Mouse (Mus musculus) midbrain, embryonic 11.5 days (tissue): ENCODE results near the gene Armc3. TPM values are rescaled to one million over a fixed set of nuclear protein-coding genes. Genes with fewer than 3 reads are reported as not detected.

Experiments used
- ATAC-seq: fragments of 200-750 bp; cut with Nextera tagmentation; 2 replicates; pipeline ENCODE4 v1.8.0; 2017; ENCODE audit warnings: moderate TSS enrichment, moderate library complexity; ENCODE audit not compliant: low FRiP score
- DNase-seq: peaks from one replicate; pipeline ENCODE4 v3.0.0; 2015; ENCODE audit warnings: low spot score; ENCODE audit errors: missing footprints
- H3K27ac ChIP-seq: fragments of 300-500 bp; sonication (generic); 2 replicates; pipeline ENCODE4 v1.5.1; 2014; ENCODE audit warnings: low read depth, low read length
- H3K27me3 ChIP-seq: fragments of 300-500 bp; sonication (generic); 2 replicates; pipeline ENCODE4 v1.6.1; 2014; ENCODE audit warnings: mild to moderate bottlenecking, low read length, moderate library complexity, mixed read lengths; ENCODE audit not compliant: control insufficient read depth, insufficient read depth
- H3K36me3 ChIP-seq: fragments of 300-500 bp; sonication (generic); 2 replicates; pipeline ENCODE4 v1.6.1; 2014; ENCODE audit warnings: mild to moderate bottlenecking, low read length, moderate library complexity, mixed read lengths; ENCODE audit not compliant: control insufficient read depth, insufficient read depth
- H3K4me1 ChIP-seq: fragments of 300-500 bp; sonication (generic); 2 replicates; pipeline ENCODE4 v1.6.1; 2014; ENCODE audit warnings: low read length; ENCODE audit not compliant: control insufficient read depth, insufficient read depth
- H3K4me2 ChIP-seq: fragments of 300-500 bp; sonication (generic); 2 replicates; pipeline ENCODE4 v1.6.1; 2014; ENCODE audit warnings: mild to moderate bottlenecking, moderate library complexity
- H3K4me3 ChIP-seq: fragments of 300-500 bp; sonication (generic); 2 replicates; pipeline ENCODE4 v1.5.1; 2014; ENCODE audit warnings: low read depth, low read length
- H3K9ac ChIP-seq: fragments of 300-500 bp; sonication (generic); 2 replicates; pipeline ENCODE4 v1.6.1; 2014; ENCODE audit warnings: low read length
- H3K9me3 ChIP-seq: fragments of 300-500 bp; sonication (generic); 2 replicates; pipeline ENCODE4 v1.6.1; 2016; ENCODE audit warnings: low read length; ENCODE audit not compliant: control insufficient read depth
- WGBS: fragments of 180-500 bp; shearing (Covaris S2); extraction: QIAGEN DNeasy Blood & Tissue Kit; methylation state at CpG from one replicate; pipeline ENCODE4 v1.1.7; 2014; 5-methylcytosine and 5-hydroxymethylcytosine counted together
- polyA plus RNA-seq: library from polyadenylated mRNA; unstranded; fragments of >200 nt; fragmentation: Nextera tagmentation; extraction: Ambion mirVana; gene quantifications from 2 replicates; pipeline ENCODE4 v1.2.1, GENCODE M21; 2014

The Armc3 gene
- polyA plus RNA-seq, 1 experiment from 2014 or later = 0.25 TPM

DNA sequence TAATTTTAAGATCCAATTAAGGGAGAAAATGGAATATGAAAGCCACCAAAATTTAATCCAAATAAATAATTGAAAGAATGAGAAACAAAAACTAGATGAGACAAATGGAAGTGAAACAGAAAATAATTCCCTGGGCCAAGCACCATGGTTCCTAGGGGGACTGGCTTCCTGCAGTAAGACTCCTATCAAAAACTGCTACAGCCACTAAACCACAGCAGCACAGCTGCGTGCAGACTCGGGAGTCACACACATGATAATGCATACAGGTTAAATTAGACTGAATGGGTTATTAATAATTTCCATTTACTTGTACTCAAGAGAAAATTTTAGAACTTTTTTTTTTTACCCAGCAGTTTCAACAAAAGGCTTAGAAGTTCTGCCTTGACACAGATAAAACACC, 154.1 kb downstream of the Armc3 start:
- Histone ChIP-seq H3K36me3 (no peaks in the 10 kb centered on the region), H3K4me2 (no peak overlapping the region), H3K9ac (no peak overlapping the region), H3K27me3 (no peaks in the 10 kb centered on the region), H3K27ac (no peak overlapping the region), H3K9me3 (no peaks in the 10 kb centered on the region), H3K4me3 (no peak overlapping the region), H3K4me1 (no peaks in the 10 kb centered on the region)
- no peak for ATAC-seq
- peak; percentile 66 for DNase-seq
- WGBS = 86% methylated on average over 2 of the region's 2 CpGs

Other genes starting within 250 kb of the Armc3 start
- 9.7 and 11.5 TPM in 2 replicates for gene Pip4k2a, start 201.2 kb upstream of the Armc3 start, polyA plus RNA-seq
- gene 4930426L09Rik, start 201.0 kb upstream of the Armc3 start, polyA plus RNA-seq = 0.29 and 0.38 TPM in 2 replicates
- 11.2 and 12.8 TPM in 2 replicates for gene Msrb2, start 172.1 kb downstream of the Armc3 start, polyA plus RNA-seq
- 0.32 and 0.36 TPM in 2 replicates for gene Ptf1a, start 246.4 kb downstream of the Armc3 start, polyA plus RNA-seq